Mouse (Mus musculus) heart, postnatal 0 days (tissue): ENCODE measurements around the gene Sod3. TPM values are rescaled to one million over a fixed set of nuclear protein-coding genes. Genes with fewer than 3 reads are reported as not detected.
A peak's percentile ranks its signal among the peaks of the same experiment; 100 is the strongest.

Experiments
- ATAC-seq: fragments of 200-750 bp; cut with Nextera tagmentation; 2 replicates; pipeline ENCODE4 v1.8.0; 2017; ENCODE audit warnings: low read depth, moderate number of reproducible peaks, moderate library complexity; ENCODE audit not compliant: insufficient read depth
- DNase-seq: peaks from one replicate; pipeline ENCODE4 v3.0.0-alpha.2; 2016; ENCODE audit warnings: low spot score
- H3K27ac ChIP-seq: fragments of 300-500 bp; sonication (generic); 2 replicates; pipeline ENCODE4 v1.5.1; 2014; ENCODE audit warnings: low read depth, mild to moderate bottlenecking
- H3K27me3 ChIP-seq: fragments of 300-500 bp; sonication (generic); 2 replicates; pipeline ENCODE4 v1.6.1; 2014; ENCODE audit warnings: low read length, mixed read lengths; ENCODE audit not compliant: control insufficient read depth, insufficient read depth
- H3K36me3 ChIP-seq: fragments of 300-500 bp; sonication (generic); replicated peaks from 2 replicates; pipeline ENCODE4 v1.6.1; 2014; ENCODE audit warnings: low read length, mixed read lengths; ENCODE audit not compliant: control insufficient read depth, insufficient read depth
- H3K4me1 ChIP-seq: fragments of 300-500 bp; sonication (generic); 2 replicates; pipeline ENCODE4 v1.6.1; 2014; ENCODE audit warnings: antibody characterized with exemption; ENCODE audit not compliant: control insufficient read depth, insufficient read depth
- H3K4me2 ChIP-seq: fragments of 300-500 bp; sonication (generic); 2 replicates; pipeline ENCODE4 v1.6.1; 2014; ENCODE audit warnings: low read depth, mild to moderate bottlenecking, low read length, moderate library complexity
- H3K4me3 ChIP-seq: fragments of 300-500 bp; sonication (generic); 2 replicates; pipeline ENCODE4 v1.5.1; 2014; ENCODE audit warnings: low read depth, low read length
- H3K9ac ChIP-seq: fragments of 300-500 bp; sonication (generic); replicated peaks from 2 replicates; pipeline ENCODE4 v1.6.1; 2014; ENCODE audit warnings: low read depth, low read length, mixed read lengths
- H3K9me3 ChIP-seq: fragments of 300-500 bp; sonication (generic); replicated peaks from 2 replicates; pipeline ENCODE4 v1.6.1; 2016; ENCODE audit warnings: low read length; ENCODE audit not compliant: control insufficient read depth
- CTCF ChIP-seq: IDR thresholded peaks from 2 replicates; pipeline ENCODE4 v1.5.1; 2016; ENCODE audit warnings: antibody characterized with exemption, control low read depth, low read depth
- EP300 ChIP-seq: IDR thresholded peaks from 2 replicates; pipeline ENCODE4 v1.6.1; 2016; ENCODE audit warnings: antibody characterized with exemption, low read depth
- WGBS: fragments of 180-500 bp; shearing (Covaris S2); extraction: QIAGEN DNeasy Blood & Tissue Kit; methylation state at CpG from one replicate; pipeline ENCODE4 v1.1.7; 2014; 5-methylcytosine and 5-hydroxymethylcytosine counted together
- polyA plus RNA-seq: library from polyadenylated mRNA; unstranded; fragments of >200 nt; fragmentation: Nextera tagmentation; extraction: Ambion mirVana; gene quantifications from 2 replicates; pipeline ENCODE4 v1.2.1, GENCODE M21; 2015
- total RNA-seq: library from RNA; depleted of rRNA; stranded (reverse); fragments of >200 nt; gene quantifications from 2 replicates; pipeline ENCODE4 v1.2.3, GENCODE M21; 2014; ENCODE audit warnings: low replicate concordance; rRNA removed

Gene Sod3
- total RNA-seq (1.3 and 2.3 TPM in 2 replicates), polyA plus RNA-seq (2.4 and 3.4 TPM in 2 replicates)

DNA sequence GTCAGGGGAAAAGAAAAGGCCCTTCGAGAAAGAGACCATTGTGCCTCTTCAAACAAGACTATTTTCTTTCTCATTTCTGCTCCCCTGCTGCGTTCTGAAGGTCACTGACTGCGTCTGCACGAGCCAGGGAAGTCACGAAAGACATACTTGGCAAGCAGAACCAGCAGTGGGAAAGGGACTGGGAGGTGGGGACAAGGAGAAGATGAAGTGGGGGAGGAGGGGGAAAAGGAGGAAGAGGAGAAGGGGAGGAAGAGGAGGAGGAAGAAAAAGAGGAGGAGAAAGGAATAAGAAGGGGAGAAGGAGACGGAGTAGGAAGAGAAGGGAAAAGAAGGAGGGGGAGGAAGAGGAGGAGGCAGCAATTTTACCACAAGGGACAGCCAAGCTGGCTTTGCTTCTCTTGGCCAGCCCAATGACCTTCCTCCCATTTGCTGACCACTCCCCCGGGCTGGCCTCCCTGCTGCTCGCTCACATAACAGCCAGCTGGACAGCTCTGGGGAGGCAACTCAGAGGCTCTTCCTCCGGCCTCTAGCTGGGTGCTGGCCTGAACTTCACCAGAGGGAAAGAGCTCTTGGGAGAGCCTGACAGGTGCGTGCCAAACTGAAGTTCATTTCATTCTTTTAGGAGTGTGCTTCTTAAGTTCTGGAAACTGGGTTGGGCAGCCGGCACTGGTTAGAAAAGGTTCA is at the start of gene Sod3:
Gene Sod3 (plus strand): TSS at position 324 of the 683 bp plus-strand sequence.
- TF ChIP-seq EP300 (no peak), CTCF (no peak)
- 30% methylated on average over 11 of the region's 11 CpGs for WGBS
- Histone ChIP-seq H3K4me1 (0 out of 2 replicates have a peak, but pooled peaks cover 6% of the 10 kb centered on the region), H3K9me3 (no peaks in the 10 kb centered on the region), H3K9ac (no peak within 1 kb of the TSS), H3K27ac (0 out of 2 replicates have a peak within 1 kb of the TSS, but pooled peaks have one; percentile 11), H3K4me2 (peak within 1 kb of the TSS; percentile 7; the same call in 1 of the 2 replicates), H3K4me3 (no peak within 1 kb of the TSS), H3K36me3 (no peaks in the 10 kb centered on the region), H3K27me3 (peaks cover 7% of the 10 kb centered on the region; the same call in 1 of the 2 replicates)
- DNase-seq (peak; percentile 29), ATAC-seq (peak; percentile 76; the same call in 1 of the 2 replicates)

DNA sequence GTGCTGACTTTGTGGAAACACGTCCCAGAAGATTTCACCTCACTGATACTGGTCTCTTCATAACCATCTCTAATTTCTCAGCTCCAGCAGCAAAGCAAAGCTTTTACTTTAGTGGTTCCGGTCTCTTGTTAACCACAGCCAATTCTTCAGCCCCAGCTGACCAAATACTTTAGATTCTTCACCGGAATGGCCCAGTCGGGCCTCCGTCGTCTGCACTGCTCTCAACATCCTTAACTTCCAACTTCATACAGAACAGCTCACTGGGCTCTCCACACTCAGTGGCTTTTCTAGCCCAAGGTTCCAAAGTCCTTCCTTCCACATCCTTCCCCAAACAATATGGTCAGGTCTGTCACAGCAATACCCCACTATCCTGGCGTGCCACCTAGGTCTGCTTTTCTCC is 46.7 kb upstream of the Sod3 start:
- no peaks in the 10 kb centered on the region for H3K36me3 ChIP-seq
- no peak overlapping the region for H3K4me2 ChIP-seq
- TF ChIP-seq EP300 (no peak), CTCF (no peak)
- H3K27ac ChIP-seq = no peak overlapping the region
- WGBS = 63% methylated on average over 7 of the region's 7 CpGs
- H3K4me1 ChIP-seq = no peaks in the 10 kb centered on the region
- no peak overlapping the region for H3K4me3 ChIP-seq
- no peak for DNase-seq
- H3K27me3 ChIP-seq = no peaks in the 10 kb centered on the region
- no peak overlapping the region for H3K9ac ChIP-seq
- no peaks in the 10 kb centered on the region for H3K9me3 ChIP-seq
- ATAC-seq = no peak

- no peak overlapping the region for H3K27ac ChIP-seq
- WGBS = 58% methylated on average over 8 of the region's 8 CpGs
- H3K27me3 ChIP-seq = no peaks in the 10 kb centered on the region
- no peaks in the 10 kb centered on the region for H3K36me3 ChIP-seq
- no peaks in the 10 kb centered on the region for H3K4me1 ChIP-seq
- ATAC-seq (no peak), DNase-seq (no peak)
- no peak overlapping the region for H3K9ac ChIP-seq
- no peak overlapping the region for H3K4me3 ChIP-seq
- H3K9me3 ChIP-seq = no peaks in the 10 kb centered on the region
- no peak overlapping the region for H3K4me2 ChIP-seq
- TF ChIP-seq EP300 (no peak), CTCF (no peak)
These were observed 44.1 kb upstream of the Sod3 start for GRCm38 (mm10) chr5:52319499-52319898.

DNA sequence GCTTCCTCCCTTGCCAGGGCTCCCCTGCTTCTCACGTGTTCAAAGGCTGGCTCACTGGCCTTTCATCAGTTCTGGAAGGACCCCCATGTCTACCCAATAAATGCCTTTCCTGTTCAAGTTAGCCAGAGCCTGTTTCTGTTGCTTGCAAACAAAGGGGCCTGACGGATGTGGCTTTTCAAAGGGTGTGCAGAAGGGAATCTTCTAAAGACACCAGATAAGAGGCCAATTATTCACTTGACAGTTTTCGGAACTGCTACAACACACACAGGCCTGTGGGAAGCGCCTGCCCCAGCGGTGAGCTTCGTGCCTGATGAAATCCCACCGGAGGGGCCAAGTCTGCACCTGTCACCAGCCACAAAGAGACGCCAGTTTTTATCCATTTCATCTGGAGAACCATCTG is 31.5 kb upstream of the Sod3 start:
- no peaks in the 10 kb centered on the region for H3K9me3 ChIP-seq
- no peak overlapping the region for H3K4me3 ChIP-seq
- no peaks in the 10 kb centered on the region for H3K27me3 ChIP-seq
- WGBS = 29% methylated on average over 8 of the region's 8 CpGs
- no peak for TF ChIP-seq EP300
- no peak for TF ChIP-seq CTCF
- H3K4me2 ChIP-seq = no peak overlapping the region
- no peak overlapping the region for H3K9ac ChIP-seq
- H3K36me3 ChIP-seq = no peaks in the 10 kb centered on the region
- no peak for ATAC-seq
- H3K27ac ChIP-seq = no peak overlapping the region
- H3K4me1 ChIP-seq = 0 out of 2 replicates have a peak, but pooled peaks cover 5% of the 10 kb centered on the region
- no peak for DNase-seq

GRCm38 (mm10) chr5:52335590-52335989 is 28.0 kb upstream of the Sod3 start:
- ATAC-seq = no peak
- 44% methylated on average over 3 of the region's 3 CpGs for WGBS
- TF ChIP-seq EP300 (no peak), CTCF (no peak)

DNA sequence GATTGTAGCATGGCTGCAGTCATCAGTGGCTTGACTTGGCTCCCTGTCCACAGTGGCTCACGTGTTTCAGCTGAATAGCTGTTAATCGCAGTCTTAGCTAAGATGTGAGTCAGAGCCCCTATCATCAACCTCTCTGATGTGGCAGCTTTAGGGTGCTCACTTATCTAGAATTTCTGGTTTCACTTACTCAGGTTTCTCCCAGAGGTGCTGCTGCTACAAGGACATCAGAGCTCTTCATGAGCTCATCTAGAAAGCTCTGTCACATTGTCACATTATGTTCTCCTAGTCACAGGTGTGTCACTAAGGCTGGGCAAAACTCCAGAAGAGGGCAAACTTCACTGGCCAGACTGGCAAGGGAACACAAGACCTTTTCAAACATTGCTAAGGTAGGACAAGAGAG is 24.5 kb upstream of the Sod3 start:
- 66% methylated on average over 2 of the region's 2 CpGs for WGBS
- no peak overlapping the region for H3K27ac ChIP-seq
- H3K27me3 ChIP-seq = no peaks in the 10 kb centered on the region
- no peak for ATAC-seq
- H3K4me3 ChIP-seq = no peak overlapping the region
- no peak overlapping the region for H3K4me2 ChIP-seq
- H3K36me3 ChIP-seq = no peaks in the 10 kb centered on the region
- no peaks in the 10 kb centered on the region for H3K9me3 ChIP-seq
- 0 out of 2 replicates have a peak, but pooled peaks cover 5% of the 10 kb centered on the region for H3K4me1 ChIP-seq
- TF ChIP-seq EP300 (no peak), CTCF (no peak)
- DNase-seq = no peak
- no peak overlapping the region for H3K9ac ChIP-seq

More at GRCm38 (mm10) chr5:52335590-52335989, 28.0 kb upstream of the Sod3 start:
- Histone ChIP-seq H3K27me3 (no peaks in the 10 kb centered on the region), H3K4me2 (no peak overlapping the region), H3K9ac (no peak overlapping the region), H3K27ac (no peak overlapping the region), H3K9me3 (no peaks in the 10 kb centered on the region), H3K36me3 (no peaks in the 10 kb centered on the region), H3K4me3 (no peak overlapping the region), H3K4me1 (0 out of 2 replicates have a peak, but pooled peaks cover 5% of the 10 kb centered on the region)
- no peak for DNase-seq
